Mouse (Mus musculus) midbrain, embryonic 12.5 days (tissue): Measurements from ENCODE around the gene Tsga10ip. TPM values are rescaled to one million over a fixed set of nuclear protein-coding genes. Genes with fewer than 3 reads are reported as not detected.
"Not testable (repeated sequence)": the region's sequence is repeated elsewhere in the genome, so short reads cannot be mapped to it uniquely, and the experiment has no call there.

Experiments
- ATAC-seq: fragments of 200-750 bp; cut with Nextera tagmentation; 2 replicates; pipeline ENCODE4 v1.8.0; 2017; ENCODE audit warnings: low read depth, moderate TSS enrichment, moderate library complexity; ENCODE audit not compliant: low FRiP score
- H3K27ac ChIP-seq: fragments of 300-500 bp; sonication (generic); replicated peaks from 2 replicates; pipeline ENCODE4 v1.5.1; 2016; ENCODE audit warnings: mild to moderate bottlenecking
- H3K27me3 ChIP-seq: fragments of 300-500 bp; sonication (generic); 2 replicates; pipeline ENCODE4 v1.6.1; 2016; ENCODE audit warnings: mild to moderate bottlenecking
- H3K36me3 ChIP-seq: fragments of 300-500 bp; sonication (generic); 2 replicates; pipeline ENCODE4 v1.6.1; 2016
- H3K4me1 ChIP-seq: fragments of 300-500 bp; sonication (generic); 2 replicates; pipeline ENCODE4 v1.6.1; 2016
- H3K4me2 ChIP-seq: fragments of 300-500 bp; sonication (generic); replicated peaks from 2 replicates; pipeline ENCODE4 v1.6.1; 2016; ENCODE audit warnings: mild to moderate bottlenecking, moderate library complexity
- H3K4me3 ChIP-seq: fragments of 300-500 bp; sonication (generic); 2 replicates; pipeline ENCODE4 v1.5.1; 2016; ENCODE audit warnings: mild to moderate bottlenecking
- H3K9ac ChIP-seq: fragments of 300-500 bp; sonication (generic); replicated peaks from 2 replicates; pipeline ENCODE4 v1.6.1; 2016; ENCODE audit warnings: mild to moderate bottlenecking, moderate library complexity
- H3K9me3 ChIP-seq: fragments of 300-500 bp; sonication (generic); 2 replicates; pipeline ENCODE4 v1.6.1; 2016; ENCODE audit warnings: mild to moderate bottlenecking
- WGBS: fragments of 180-500 bp; shearing (Covaris S2); methylation state at CpG from one replicate; pipeline ENCODE4 v1.1.7; 2016; 5-methylcytosine and 5-hydroxymethylcytosine counted together
- polyA plus RNA-seq: library from polyadenylated mRNA; unstranded; fragments of >200 nt; fragmentation: Nextera tagmentation; extraction: Ambion mirVana; gene quantifications from 2 replicates; pipeline ENCODE4 v1.2.1, GENCODE M21; 2016

Gene Tsga10ip
- polyA plus RNA-seq, 1 experiment from 2014 or later = 0.28 TPM

GRCm38 (mm10) chr19:5405924-5406323, 3.6 kb upstream of the Tsga10ip start:
- ATAC-seq = no peak
- Histone ChIP-seq H3K4me1 (peaks cover 12% of the 10 kb centered on the region), H3K27me3 (no peaks in the 10 kb centered on the region), H3K4me2 (peak overlapping the region; percentile 56), H3K9ac (peak overlapping the region; percentile 43; the same call in 1 of the 2 replicates), H3K9me3 (no peaks in the 10 kb centered on the region), H3K36me3 (no peaks in the 10 kb centered on the region), H3K27ac (peak overlapping the region; percentile 54; the same call in 1 of the 2 replicates), H3K4me3 (peak overlapping the region; percentile 36)
- WGBS = 29% methylated on average over 7 of the region's 7 CpGs

DNA sequence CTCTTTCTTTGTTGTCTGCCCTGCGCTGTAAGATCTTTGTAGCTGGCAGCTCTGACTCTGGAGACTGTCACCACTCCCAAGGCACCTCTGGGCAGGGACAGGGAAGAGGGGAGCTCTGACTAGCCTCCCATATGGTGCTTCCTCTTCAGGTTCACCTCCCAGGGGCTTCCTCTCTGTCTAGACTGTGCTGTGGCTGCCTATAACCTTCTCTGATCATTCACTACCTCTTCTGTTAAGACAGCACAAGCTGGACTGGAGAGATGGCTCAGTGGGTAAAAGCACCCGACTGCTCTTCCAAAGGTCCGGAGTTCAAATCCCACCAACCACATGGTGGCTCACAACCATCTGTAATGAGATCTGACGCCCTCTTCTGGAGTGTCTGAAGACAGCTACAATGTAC, 1.3 kb downstream of the Tsga10ip start:
- H3K4me1 ChIP-seq, ATAC-seq, H3K9ac ChIP-seq, H3K4me2 ChIP-seq, H3K36me3 ChIP-seq, H3K9me3 ChIP-seq, H3K4me3 ChIP-seq, H3K27ac ChIP-seq, H3K27me3 ChIP-seq: not testable (repeated sequence)
- WGBS = 78% methylated on average over 4 of the region's 4 CpGs

DNA sequence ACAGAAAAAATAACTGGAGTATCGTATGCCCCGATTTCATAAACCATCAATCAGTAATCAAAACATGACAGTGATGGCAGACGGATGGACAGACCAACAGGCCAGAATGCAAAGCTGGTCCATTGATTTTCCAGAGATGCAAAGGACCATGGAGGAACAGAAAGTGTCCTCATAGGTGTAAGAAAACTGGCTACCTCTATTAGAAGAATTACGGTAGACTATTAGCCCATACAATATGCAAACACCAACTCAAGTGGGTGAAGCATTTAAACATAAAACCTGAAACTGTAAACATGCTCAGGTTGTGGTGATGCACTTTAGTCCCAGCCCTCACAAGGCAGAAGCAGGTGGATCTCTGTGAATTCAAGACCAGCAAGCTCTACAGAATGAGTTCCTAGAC, 7.0 kb downstream of the Tsga10ip start:
- ATAC-seq = no peak
- 76% methylated on average over 4 of the region's 4 CpGs for WGBS
- Histone ChIP-seq H3K4me1 (peaks cover 2% of the 10 kb centered on the region), H3K4me2 (no peak overlapping the region), H3K27ac (no peak overlapping the region), H3K36me3 (no peaks in the 10 kb centered on the region), H3K9ac (no peak overlapping the region), H3K4me3 (no peak overlapping the region), H3K27me3 (peaks cover 7% of the 10 kb centered on the region; the same call in 1 of the 2 replicates), H3K9me3 (no peaks in the 10 kb centered on the region)

DNA sequence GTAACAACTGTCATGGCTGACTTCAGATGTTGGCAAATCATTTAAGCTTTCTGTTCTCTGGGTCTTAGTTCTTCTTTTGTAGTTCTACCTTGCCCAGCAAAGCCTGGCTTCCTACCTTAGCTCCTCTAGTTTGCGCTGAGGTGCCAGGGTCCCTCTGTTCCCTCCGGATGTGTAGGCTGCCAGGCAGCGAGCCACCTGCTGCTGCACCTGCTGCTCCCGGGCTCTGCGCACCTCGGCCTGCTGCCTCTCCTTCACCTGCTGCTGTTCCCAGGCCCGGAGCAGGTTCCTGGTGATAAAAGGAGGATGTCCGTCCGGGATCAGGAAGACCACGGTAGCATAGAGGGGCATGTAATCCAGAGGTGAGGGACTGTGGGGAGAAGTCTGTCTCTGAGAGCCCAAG, 8.2 kb downstream of the Tsga10ip start:
- 58% methylated on average over 10 of the region's 10 CpGs for WGBS
- Histone ChIP-seq H3K36me3 (no peaks in the 10 kb centered on the region), H3K4me3 (no peak overlapping the region), H3K4me2 (no peak overlapping the region), H3K27me3 (peaks cover 7% of the 10 kb centered on the region; the same call in 1 of the 2 replicates), H3K4me1 (peaks cover 14% of the 10 kb centered on the region), H3K27ac (no peak overlapping the region), H3K9ac (0 out of 2 replicates have a peak overlapping the region, but pooled peaks have one; percentile 15), H3K9me3 (no peaks in the 10 kb centered on the region)
- no peak for ATAC-seq

- no peak overlapping the region for H3K27ac ChIP-seq
- WGBS = 74% methylated on average over 4 of the region's 4 CpGs
- H3K27me3 ChIP-seq = peaks cover 7% of the 10 kb centered on the region; the same call in 1 of the 2 replicates
- H3K4me2 ChIP-seq = no peak overlapping the region
- no peak for ATAC-seq
- no peaks in the 10 kb centered on the region for H3K36me3 ChIP-seq
- no peak overlapping the region for H3K4me3 ChIP-seq
- H3K4me1 ChIP-seq = peaks cover 17% of the 10 kb centered on the region
- H3K9ac ChIP-seq = peak overlapping the region; percentile 6; the same call in 1 of the 2 replicates
- no peaks in the 10 kb centered on the region for H3K9me3 ChIP-seq
Observed at GRCm38 (mm10) chr19:5392892-5393291, 9.4 kb downstream of the Tsga10ip start.

DNA sequence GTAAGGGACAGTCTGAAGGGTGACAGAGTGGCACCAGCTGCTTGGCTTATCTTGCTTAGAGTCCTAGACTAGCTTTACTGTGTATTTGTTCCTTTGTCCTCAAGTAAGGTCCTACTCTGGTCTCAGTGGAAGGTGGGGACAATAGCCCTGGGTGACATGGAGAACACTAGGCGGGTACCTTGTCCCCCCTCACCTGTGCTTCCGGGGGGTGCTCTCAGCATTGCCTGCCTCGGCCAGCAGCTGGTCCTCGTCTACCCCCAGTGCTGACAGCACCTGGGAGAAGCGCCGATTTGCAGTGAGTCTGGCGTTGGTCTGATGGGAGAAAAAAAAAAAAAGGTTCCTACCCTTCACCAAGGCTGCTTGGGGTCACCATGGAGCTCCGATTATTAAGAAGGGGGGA, 11.9 kb downstream of the Tsga10ip start:
- no peak overlapping the region for H3K9ac ChIP-seq

GRCm38 (mm10) chr19:5389647-5390046, 12.7 kb downstream of the Tsga10ip start:
- H3K27me3 ChIP-seq = peaks cover 7% of the 10 kb centered on the region; the same call in 1 of the 2 replicates
- peaks cover 12% of the 10 kb centered on the region for H3K36me3 ChIP-seq
- no peaks in the 10 kb centered on the region for H3K9me3 ChIP-seq
- ATAC-seq = no peak
- H3K4me1 ChIP-seq = peaks cover 32% of the 10 kb centered on the region
- peak overlapping the region; percentile 100 for H3K4me3 ChIP-seq
- H3K9ac ChIP-seq = no peak overlapping the region; the same call in 1 of the 2 replicates
- H3K27ac ChIP-seq = no peak overlapping the region
- 53% methylated on average over 12 of the region's 12 CpGs for WGBS
- peak overlapping the region; percentile 98 for H3K4me2 ChIP-seq

More for the DNA sequence above, 11.9 kb downstream of the Tsga10ip start:
- H3K4me1 ChIP-seq = peaks cover 32% of the 10 kb centered on the region
- no peak for ATAC-seq
- WGBS = 90% methylated on average over 8 of the region's 8 CpGs
- peak overlapping the region; percentile 98 for H3K4me2 ChIP-seq
- H3K27me3 ChIP-seq = peaks cover 7% of the 10 kb centered on the region; the same call in 1 of the 2 replicates
- H3K9me3 ChIP-seq = no peaks in the 10 kb centered on the region
- H3K36me3 ChIP-seq = peaks cover 5% of the 10 kb centered on the region
- H3K4me3 ChIP-seq = peak overlapping the region; percentile 100; the same call in 1 of the 2 replicates
- H3K27ac ChIP-seq = no peak overlapping the region

DNA sequence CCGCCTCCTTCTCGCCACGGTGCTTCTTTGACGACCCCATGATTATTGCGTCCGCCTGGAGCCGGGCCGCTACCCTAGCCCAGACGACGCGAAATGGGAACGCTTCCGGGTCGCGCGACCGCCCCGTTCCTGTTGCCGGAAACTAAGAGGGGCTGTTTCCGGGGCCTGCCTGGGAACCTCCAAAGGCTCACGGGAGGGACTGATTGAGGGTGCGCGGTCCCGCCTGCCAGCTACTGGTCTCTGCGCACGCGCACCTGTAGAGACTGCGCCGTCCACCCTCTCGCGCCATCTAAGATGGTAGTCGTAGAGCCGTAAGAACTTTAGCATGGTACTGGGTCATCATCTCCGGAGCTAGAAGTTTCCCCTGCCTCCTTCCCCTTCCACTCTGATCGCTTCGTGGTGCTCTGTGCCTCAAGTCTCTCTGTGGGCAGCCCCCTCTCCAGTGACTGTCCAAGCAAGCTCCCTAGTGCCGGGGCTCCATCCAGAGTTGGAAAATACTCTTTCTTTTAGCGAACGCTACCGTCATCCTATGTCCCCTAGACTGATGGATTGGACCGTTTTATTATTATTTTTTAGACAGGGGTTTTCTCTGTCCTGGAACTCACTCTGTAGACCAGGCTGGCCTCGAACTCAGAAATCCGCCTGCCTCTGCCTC, 13.6 kb downstream of the Tsga10ip start, which contains the start of gene Sart1:
Gene Sart1 (minus strand): TSS at position 116 of the 655 bp plus-strand sequence.
- Histone ChIP-seq H3K27me3 (peaks cover under 1% of the 10 kb centered on the region; the same call in 1 of the 2 replicates), H3K36me3 (peaks cover 22% of the 10 kb centered on the region), H3K4me1 (peaks cover 32% of the 10 kb centered on the region), H3K27ac (peak within 1 kb of the TSS; percentile 84), H3K9me3 (no peaks in the 10 kb centered on the region), H3K9ac (peak within 1 kb of the TSS; percentile 95), H3K4me2 (peak within 1 kb of the TSS; percentile 98), H3K4me3 (peak within 1 kb of the TSS; percentile 100)
- WGBS = 2% methylated on average over 43 of the region's 43 CpGs
- ATAC-seq = peak; percentile 96

GRCm38 (mm10) chr19:5388011-5388441, 14.3 kb downstream of the Tsga10ip start:
- Histone ChIP-seq H3K4me3 (peak overlapping the region; percentile 100), H3K27me3 (no peaks in the 10 kb centered on the region), H3K4me1 (peaks cover 32% of the 10 kb centered on the region), H3K9me3 (no peaks in the 10 kb centered on the region), H3K36me3 (peaks cover 29% of the 10 kb centered on the region), H3K9ac (peak overlapping the region; percentile 95), H3K27ac (peak overlapping the region; percentile 84), H3K4me2 (peak overlapping the region; percentile 98)
- WGBS = under 1% methylated on average over 28 of the region's 43 CpGs
- peak; percentile 43; the same call in 1 of the 2 replicates for ATAC-seq

- Histone ChIP-seq H3K27me3 (no peaks in the 10 kb centered on the region), H3K4me1 (peaks cover 23% of the 10 kb centered on the region), H3K36me3 (peaks cover 62% of the 10 kb centered on the region), H3K27ac (no peak overlapping the region), H3K4me3 (no peak overlapping the region), H3K4me2 (no peak overlapping the region), H3K9me3 (no peaks in the 10 kb centered on the region), H3K9ac (0 out of 2 replicates have a peak overlapping the region, but pooled peaks have one; percentile 20)
- WGBS = 91% methylated on average over 6 of the region's 8 CpGs
- no peak for ATAC-seq
Observed at GRCm38 (mm10) chr19:5384715-5385114, 17.6 kb downstream of the Tsga10ip start.

DNA sequence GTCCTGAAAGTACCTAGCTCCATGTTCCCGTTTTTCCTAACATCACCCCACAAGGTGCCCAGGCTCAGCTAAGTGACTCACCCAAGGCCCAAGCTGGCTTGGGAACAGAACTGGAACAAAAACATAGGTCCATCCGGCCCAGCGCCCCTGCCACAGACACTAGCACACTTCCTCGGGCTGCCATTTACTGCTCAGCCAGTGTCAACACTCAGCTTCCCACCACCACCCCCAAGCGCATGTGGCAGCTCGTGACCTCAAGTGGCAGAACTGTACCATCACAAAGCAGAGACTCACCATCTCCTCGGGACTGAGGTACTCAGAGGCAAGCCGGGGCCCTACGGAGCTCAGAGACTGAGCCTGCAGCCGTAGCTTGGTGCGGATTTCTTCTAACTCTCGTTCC, 19.0 kb downstream of the Tsga10ip start:
- Histone ChIP-seq H3K9ac (no peak overlapping the region), H3K4me2 (no peak overlapping the region), H3K36me3 (peaks cover 76% of the 10 kb centered on the region), H3K4me3 (no peak overlapping the region), H3K4me1 (peaks cover 16% of the 10 kb centered on the region), H3K9me3 (no peaks in the 10 kb centered on the region), H3K27ac (no peak overlapping the region), H3K27me3 (no peaks in the 10 kb centered on the region)
- WGBS = 95% methylated on average over 12 of the region's 12 CpGs
- ATAC-seq = no peak

DNA sequence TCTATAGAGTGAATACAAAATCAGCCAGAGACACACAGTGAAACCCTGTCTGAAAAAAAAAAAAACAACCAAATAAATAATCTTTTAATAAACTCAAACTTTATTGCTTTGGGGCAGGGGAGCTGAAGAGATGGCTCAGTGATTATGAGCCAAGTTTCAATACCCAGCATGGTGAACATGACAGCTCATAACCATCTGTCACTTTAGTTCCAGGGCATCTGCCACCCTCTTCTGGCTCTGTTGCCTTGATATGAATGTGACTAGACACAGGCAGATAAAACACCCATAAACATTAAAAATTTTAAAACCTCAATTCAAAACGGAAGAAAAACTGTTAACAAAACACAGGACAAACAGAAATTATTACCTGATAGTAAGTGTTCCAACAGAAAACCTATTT, 24.9 kb downstream of the Tsga10ip start:
- no peak overlapping the region for H3K4me3 ChIP-seq
- no peak overlapping the region for H3K4me2 ChIP-seq
- H3K27ac ChIP-seq = no peak overlapping the region
- no peak overlapping the region for H3K9ac ChIP-seq
- H3K9me3 ChIP-seq = no peaks in the 10 kb centered on the region
- ATAC-seq = no peak
- 90% methylated on average over 1 of the region's 1 CpGs for WGBS
- no peaks in the 10 kb centered on the region for H3K27me3 ChIP-seq
- no peaks in the 10 kb centered on the region for H3K4me1 ChIP-seq
- H3K36me3 ChIP-seq = peaks cover 67% of the 10 kb centered on the region
